Mouse (Mus musculus) kidney, adult 8-10 months (tissue): ENCODE measurements around the gene Tfap2c.

Experiments used
- DNase-seq, 2 experiments: peaks; one replicate each; pipeline ENCODE4 v3.0.0; 2022

The Tfap2c gene

GRCm38 (mm10) chr2:172551872-172552271, 2.5 kb downstream of the Tfap2c start:
- no peak for DNase-seq

GRCm38 (mm10) chr2:172552666-172553065, 3.3 kb downstream of the Tfap2c start:
- no peak for DNase-seq

GRCm38 (mm10) chr2:172554211-172554610, 4.8 kb downstream of the Tfap2c start:
- no peak for DNase-seq

- DNase-seq = no peak
Observed at GRCm38 (mm10) chr2:172558674-172559468, 9.5 kb downstream of the Tfap2c start.

GRCm38 (mm10) chr2:172561016-172561415, 11.6 kb downstream of the Tfap2c start:
- no peak for DNase-seq

- no peak for DNase-seq
Observed at GRCm38 (mm10) chr2:172567835-172568234, 18.4 kb downstream of the Tfap2c start.

GRCm38 (mm10) chr2:172568466-172568865, 19.1 kb downstream of the Tfap2c start:
- no peak for DNase-seq

- no peak for DNase-seq
Observed at GRCm38 (mm10) chr2:172577196-172577766, 27.9 kb downstream of the Tfap2c start.

- no peak for DNase-seq
Observed at GRCm38 (mm10) chr2:172579221-172579620, 29.8 kb downstream of the Tfap2c start.

- DNase-seq = no peak
Observed at GRCm38 (mm10) chr2:172580536-172581265, 31.3 kb downstream of the Tfap2c start.

GRCm38 (mm10) chr2:172583312-172583711, 33.9 kb downstream of the Tfap2c start:
- no peak for DNase-seq

GRCm38 (mm10) chr2:172585329-172585728, 35.9 kb downstream of the Tfap2c start:
- no peak for DNase-seq

- no peak for DNase-seq
Observed at GRCm38 (mm10) chr2:172589048-172589447, 39.7 kb downstream of the Tfap2c start.

GRCm38 (mm10) chr2:172590839-172591238, 41.4 kb downstream of the Tfap2c start:
- DNase-seq = no peak

- DNase-seq = no peak
Observed at GRCm38 (mm10) chr2:172594326-172594725, 44.9 kb downstream of the Tfap2c start.

GRCm38 (mm10) chr2:172597056-172597455, 47.7 kb downstream of the Tfap2c start:
- DNase-seq = no peak

GRCm38 (mm10) chr2:172597881-172598280, 48.5 kb downstream of the Tfap2c start:
- DNase-seq = no peak

- no peak for DNase-seq
Observed at GRCm38 (mm10) chr2:172604625-172605024, 55.2 kb downstream of the Tfap2c start.

- DNase-seq = no peak
Observed at GRCm38 (mm10) chr2:172605642-172606041, 56.2 kb downstream of the Tfap2c start.

- no peak for DNase-seq
Observed at GRCm38 (mm10) chr2:172607710-172608109, 58.3 kb downstream of the Tfap2c start.
